Mouse (Mus musculus): ENCODE results near the gene Rab22a. TPM values are rescaled to one million over a fixed set of nuclear protein-coding genes. Genes with fewer than 3 reads are reported as not detected.
A peak's percentile ranks its signal among the peaks of the same experiment; 100 is the strongest.

The Rab22a gene
- polyA plus RNA-seq, 1 experiment from 2014 or later, result 14.0 TPM

GRCm38 (mm10) chr2:173748961-173749659, 89.5 kb downstream of the Rab22a start:
- Histone ChIP-seq H3K9ac (replicated peaks) (no peak overlapping the region), H3K4me2 (ENCODE audit: low read depth, low read length) (no peak overlapping the region), H3K36me3 (replicated peaks; ENCODE audit: insufficient read depth, low read length) (no peaks in the 10 kb centered on the region), H3K4me1 (ENCODE audit: insufficient read depth) (peaks cover 11% of the 10 kb centered on the region), H3K4me3 (ENCODE audit: low read depth, low read length) (no peak overlapping the region), H3K27me3 (ENCODE audit: insufficient read depth, low read length) (no peaks in the 10 kb centered on the region), H3K27ac (ENCODE audit: low read depth) (0 out of 2 replicates have a peak overlapping the region, but pooled peaks have one; percentile 13), H3K9me3 (ENCODE audit: low read length) (no peaks in the 10 kb centered on the region)
- DNase-seq, result no peak
- 68% methylated on average over 2 of the region's 2 CpGs for WGBS (ENCODE audit: insufficient replicate concordance)
- peak; percentile 71 for ATAC-seq
- TF ChIP-seq EP300 (IDR thresholded peaks at IDR 0.05; ENCODE audit: low read depth) (no peak), CTCF (IDR thresholded peaks at IDR 0.05; ENCODE audit: low read depth) (no peak)

- no peak for TF ChIP-seq EP300 (IDR thresholded peaks at IDR 0.05; ENCODE audit: low read depth)
- no peak for TF ChIP-seq CTCF (IDR thresholded peaks at IDR 0.05; ENCODE audit: low read depth)
- 73% methylated on average over 8 of the region's 8 CpGs for WGBS (ENCODE audit: insufficient replicate concordance)
- H3K4me1 ChIP-seq (ENCODE audit: insufficient read depth), result no peaks in the 10 kb centered on the region; the same call in 1 of the 2 replicates
- no peak for ATAC-seq
- H3K4me2 ChIP-seq (ENCODE audit: low read depth, low read length), result no peak overlapping the region
- H3K9me3 ChIP-seq (ENCODE audit: low read length), result no peaks in the 10 kb centered on the region
- H3K4me3 ChIP-seq (ENCODE audit: low read depth, low read length), result no peak overlapping the region
- no peaks in the 10 kb centered on the region for H3K27me3 ChIP-seq (ENCODE audit: insufficient read depth, low read length)
- no peak overlapping the region for H3K9ac ChIP-seq (replicated peaks)
- H3K36me3 ChIP-seq (replicated peaks; ENCODE audit: insufficient read depth, low read length), result no peaks in the 10 kb centered on the region
- H3K27ac ChIP-seq (ENCODE audit: low read depth), result no peak overlapping the region
- DNase-seq, result no peak
Measured at GRCm38 (mm10) chr2:173755433-173756144, 96.0 kb downstream of the Rab22a start.

Small RNA genes within 50 kb of the gene (microRNA-seq; reads per million reads assigned to microRNA genes)
- gene Mir6340, result not detected

Other genes with a start within 250 kb of the Rab22a start
- not detected in 2 replicates for gene 1700021F07Rik, start 137.2 kb upstream of the Rab22a start, polyA plus RNA-seq (2015; fragmentation: Nextera tagmentation; extraction: Ambion mirVana)
- gene Ankrd60, start 81.4 kb upstream of the Rab22a start, polyA plus RNA-seq (2015; fragmentation: Nextera tagmentation; extraction: Ambion mirVana), result not detected in 2 replicates
- not detected in 2 replicates for gene 1700010B08Rik, start 59.7 kb downstream of the Rab22a start, polyA plus RNA-seq (2015; fragmentation: Nextera tagmentation; extraction: Ambion mirVana)
- 4.7 and 7.6 TPM in 2 replicates for gene Vapb, start 77.8 kb downstream of the Rab22a start, polyA plus RNA-seq (2015; fragmentation: Nextera tagmentation; extraction: Ambion mirVana)

Measured in liver, postnatal 0 days (tissue).